Mouse (Mus musculus) kidney, embryonic 14.5 days (tissue): ENCODE measurements around the gene Ccdc191. TPM values are rescaled to one million over a fixed set of nuclear protein-coding genes. Genes with fewer than 3 reads are reported as not detected.

Experiments used
- ATAC-seq: fragments of 200-750 bp; cut with Nextera tagmentation; 2 replicates; pipeline ENCODE4 v1.8.0; 2017; ENCODE audit warnings: moderate number of reproducible peaks, mild to moderate bottlenecking, moderate TSS enrichment, moderate library complexity; ENCODE audit not compliant: low FRiP score, low TSS enrichment
- H3K27ac ChIP-seq: fragments of 300-500 bp; sonication (generic); 2 replicates; pipeline ENCODE4 v1.5.1; 2014; ENCODE audit warnings: low read depth, mild to moderate bottlenecking, low read length, moderate library complexity, mixed read lengths
- H3K27me3 ChIP-seq: fragments of 300-500 bp; sonication (generic); 2 replicates; pipeline ENCODE4 v1.6.1; 2014; ENCODE audit warnings: mild to moderate bottlenecking, low read length; ENCODE audit not compliant: control insufficient read depth, insufficient read depth
- H3K36me3 ChIP-seq: fragments of 300-500 bp; sonication (generic); 2 replicates; pipeline ENCODE4 v1.6.1; 2014; ENCODE audit warnings: low read length, mixed read lengths; ENCODE audit not compliant: control insufficient read depth, insufficient read depth
- H3K4me1 ChIP-seq: fragments of 300-500 bp; sonication (generic); 2 replicates; pipeline ENCODE4 v1.6.1; 2014; ENCODE audit warnings: low read length, mixed read lengths; ENCODE audit not compliant: control insufficient read depth, insufficient read depth
- H3K4me2 ChIP-seq: fragments of 300-500 bp; sonication (generic); replicated peaks from 2 replicates; pipeline ENCODE4 v1.6.1; 2014; ENCODE audit warnings: low read depth, mild to moderate bottlenecking, low read length
- H3K4me3 ChIP-seq: fragments of 300-500 bp; sonication (generic); 2 replicates; pipeline ENCODE4 v1.5.1; 2014; ENCODE audit warnings: mild to moderate bottlenecking, low read length
- H3K9ac ChIP-seq: fragments of 300-500 bp; sonication (generic); 2 replicates; pipeline ENCODE4 v1.6.1; 2014; ENCODE audit warnings: low read depth, mild to moderate bottlenecking, low read length, moderate library complexity
- H3K9me3 ChIP-seq: fragments of 300-500 bp; sonication (generic); 2 replicates; pipeline ENCODE4 v1.6.1; 2016; ENCODE audit warnings: low read length; ENCODE audit not compliant: control insufficient read depth
- WGBS: fragments of 180-500 bp; shearing (Covaris S2); extraction: QIAGEN DNeasy Blood & Tissue Kit; methylation state at CpG from one replicate; pipeline ENCODE4 v1.1.7; 2014; 5-methylcytosine and 5-hydroxymethylcytosine counted together
- polyA plus RNA-seq: library from polyadenylated mRNA; unstranded; fragments of >200 nt; fragmentation: Nextera tagmentation; extraction: Ambion mirVana; gene quantifications from 2 replicates; pipeline ENCODE4 v1.2.1, GENCODE M21; 2014

Ccdc191 gene
- polyA plus RNA-seq, 1 experiment from 2014 or later, result 16.0 TPM

- WGBS, result 48% methylated on average over 3 of the region's 3 CpGs
Observed at GRCm38 (mm10) chr16:43922630-43923029, 33.0 kb downstream of the Ccdc191 start.

GRCm38 (mm10) chr16:43925001-43925558 is 35.5 kb downstream of the Ccdc191 start:
- no peaks in the 10 kb centered on the region for H3K9me3 ChIP-seq
- no peaks in the 10 kb centered on the region for H3K4me1 ChIP-seq
- no peak overlapping the region for H3K27ac ChIP-seq
- H3K4me3 ChIP-seq, result no peak overlapping the region
- no peak overlapping the region for H3K9ac ChIP-seq
- ATAC-seq, result no peak
- 40% methylated on average over 6 of the region's 6 CpGs for WGBS
- no peak overlapping the region for H3K4me2 ChIP-seq
- H3K36me3 ChIP-seq, result no peaks in the 10 kb centered on the region
- no peaks in the 10 kb centered on the region for H3K27me3 ChIP-seq

More at GRCm38 (mm10) chr16:43922630-43923029, 33.0 kb downstream of the Ccdc191 start:
- Histone ChIP-seq H3K4me1 (no peaks in the 10 kb centered on the region), H3K4me3 (no peak overlapping the region), H3K27ac (no peak overlapping the region), H3K4me2 (no peak overlapping the region), H3K27me3 (no peaks in the 10 kb centered on the region), H3K9ac (no peak overlapping the region), H3K36me3 (no peaks in the 10 kb centered on the region), H3K9me3 (no peaks in the 10 kb centered on the region)
- ATAC-seq, result no peak

GRCm38 (mm10) chr16:43925846-43926245 is 36.2 kb downstream of the Ccdc191 start:
- H3K27ac ChIP-seq, result no peak overlapping the region; the same call in 1 of the 2 replicates
- H3K36me3 ChIP-seq, result no peaks in the 10 kb centered on the region
- no peaks in the 10 kb centered on the region for H3K4me1 ChIP-seq
- H3K9me3 ChIP-seq, result no peaks in the 10 kb centered on the region
- 92% methylated on average over 1 of the region's 1 CpGs for WGBS
- no peak for ATAC-seq
- H3K9ac ChIP-seq, result no peak overlapping the region
- H3K4me2 ChIP-seq, result no peak overlapping the region
- no peak overlapping the region for H3K4me3 ChIP-seq
- H3K27me3 ChIP-seq, result no peaks in the 10 kb centered on the region

GRCm38 (mm10) chr16:43926341-43926859 is 36.8 kb downstream of the Ccdc191 start, which contains the start of gene Qtrt2:
Qtrt2 (minus strand) TSS chr16:43926809.
- no peak within 1 kb of the TSS for H3K4me2 ChIP-seq
- H3K27me3 ChIP-seq, result no peaks in the 10 kb centered on the region
- H3K4me3 ChIP-seq, result no peak within 1 kb of the TSS
- no peaks in the 10 kb centered on the region for H3K36me3 ChIP-seq
- 0 out of 2 replicates have a peak, but pooled peaks cover 4% of the 10 kb centered on the region for H3K4me1 ChIP-seq
- WGBS, result 66% methylated on average over 6 of the region's 6 CpGs
- ATAC-seq, result no peak
- H3K27ac ChIP-seq, result no peak within 1 kb of the TSS; the same call in 1 of the 2 replicates
- H3K9ac ChIP-seq, result no peak within 1 kb of the TSS
- H3K9me3 ChIP-seq, result no peaks in the 10 kb centered on the region

GRCm38 (mm10) chr16:43930577-43930976 is 41.0 kb downstream of the Ccdc191 start:
- Histone ChIP-seq H3K4me1 (0 out of 2 replicates have a peak, but pooled peaks cover 6% of the 10 kb centered on the region), H3K27me3 (no peaks in the 10 kb centered on the region), H3K4me2 (no peak overlapping the region), H3K27ac (no peak overlapping the region), H3K4me3 (no peak overlapping the region), H3K9me3 (no peaks in the 10 kb centered on the region), H3K9ac (no peak overlapping the region), H3K36me3 (no peaks in the 10 kb centered on the region)
- ATAC-seq, result no peak

- ATAC-seq, result peak; percentile 64; the same call in 1 of the 2 replicates
- Histone ChIP-seq H3K9me3 (no peaks in the 10 kb centered on the region), H3K9ac (no peak overlapping the region), H3K27ac (no peak overlapping the region), H3K27me3 (no peaks in the 10 kb centered on the region), H3K4me3 (no peak overlapping the region), H3K4me2 (no peak overlapping the region), H3K36me3 (no peaks in the 10 kb centered on the region), H3K4me1 (0 out of 2 replicates have a peak, but pooled peaks cover 6% of the 10 kb centered on the region)
- WGBS, result 33% methylated on average over 3 of the region's 3 CpGs
Observed at GRCm38 (mm10) chr16:43931502-43931901, 41.9 kb downstream of the Ccdc191 start.

- no peak for ATAC-seq
- Histone ChIP-seq H3K27ac (no peak overlapping the region), H3K4me1 (0 out of 2 replicates have a peak, but pooled peaks cover 6% of the 10 kb centered on the region), H3K9ac (no peak overlapping the region), H3K27me3 (no peaks in the 10 kb centered on the region), H3K36me3 (no peaks in the 10 kb centered on the region), H3K4me2 (no peak overlapping the region), H3K4me3 (no peak overlapping the region), H3K9me3 (no peaks in the 10 kb centered on the region)
- WGBS, result 84% methylated on average over 7 of the region's 7 CpGs
Observed at GRCm38 (mm10) chr16:43932319-43932718, 42.7 kb downstream of the Ccdc191 start.

- WGBS, result 86% methylated on average over 6 of the region's 6 CpGs
- H3K27me3 ChIP-seq, result no peaks in the 10 kb centered on the region
- no peaks in the 10 kb centered on the region for H3K36me3 ChIP-seq
- H3K4me3 ChIP-seq, result no peak overlapping the region
- H3K9ac ChIP-seq, result no peak overlapping the region
- H3K9me3 ChIP-seq, result no peaks in the 10 kb centered on the region
- no peak overlapping the region for H3K4me2 ChIP-seq
- H3K27ac ChIP-seq, result no peak overlapping the region
- H3K4me1 ChIP-seq, result 0 out of 2 replicates have a peak, but pooled peaks cover 6% of the 10 kb centered on the region
- ATAC-seq, result no peak
Observed at GRCm38 (mm10) chr16:43933041-43933440, 43.4 kb downstream of the Ccdc191 start.

GRCm38 (mm10) chr16:43934856-43935255 is 45.3 kb downstream of the Ccdc191 start:
- Histone ChIP-seq H3K9me3 (no peaks in the 10 kb centered on the region), H3K27ac (no peak overlapping the region), H3K36me3 (no peaks in the 10 kb centered on the region), H3K27me3 (no peaks in the 10 kb centered on the region), H3K4me2 (no peak overlapping the region), H3K9ac (no peak overlapping the region), H3K4me3 (no peak overlapping the region), H3K4me1 (0 out of 2 replicates have a peak, but pooled peaks cover 6% of the 10 kb centered on the region)
- no peak for ATAC-seq
- WGBS, result 89% methylated on average over 8 of the region's 8 CpGs
